Mouse (Mus musculus): Measurements from ENCODE around the gene Hopx. TPM values are rescaled to one million over a fixed set of nuclear protein-coding genes. Genes with fewer than 3 reads are reported as not detected.

Hopx gene
- total and polyA plus RNA-seq, 3 experiments: 26.8 to 43.4 TPM; not detected in 1

DNA sequence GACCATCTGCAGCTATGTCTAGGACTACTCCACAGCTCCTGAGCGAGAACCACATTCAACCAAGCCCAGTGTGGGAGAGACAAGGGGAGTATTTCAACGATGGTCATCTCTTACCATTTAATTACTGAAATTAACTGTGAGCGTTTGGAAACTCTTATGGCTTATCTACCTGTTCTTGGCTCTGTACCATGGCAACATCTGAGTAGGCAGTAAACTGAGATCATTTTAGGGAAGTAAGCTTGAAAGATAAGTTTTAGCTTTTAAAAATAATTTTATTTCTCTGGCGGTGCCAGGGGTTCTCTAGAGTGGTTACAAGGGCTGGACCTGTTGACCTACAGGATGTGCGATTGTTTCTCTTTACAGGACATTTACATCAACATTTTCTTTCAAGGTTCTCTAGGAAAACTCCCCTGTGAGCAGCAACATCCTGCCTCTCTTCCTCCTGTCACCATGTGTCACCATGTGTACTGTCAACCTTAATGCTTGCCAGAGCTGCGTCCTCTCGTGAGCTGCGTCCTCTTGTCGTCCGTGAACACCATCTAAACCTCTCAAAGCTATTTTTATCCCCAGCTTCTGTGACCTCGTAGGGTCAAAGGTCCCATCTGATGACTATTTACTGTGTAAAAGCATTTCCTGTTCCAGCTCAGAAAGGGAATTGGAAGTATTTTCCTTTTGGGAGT lies 15.5 kb downstream of the Hopx start:
- Histone ChIP-seq H3K27me3 (ENCODE audit: control insufficient read depth in 1 of 2, insufficient read depth in 2 of 2, low read length in 2 of 2) (no peaks in the 10 kb centered on the region), H3K4me1 (ENCODE audit: control insufficient read depth in 1 of 2, insufficient read depth in 2 of 2, low read length in 2 of 2) (peaks cover 20 to 46% of the 10 kb centered on the region in 2 experiments), H3K9ac (ENCODE audit: control insufficient read depth, low read depth, low read length, poor library complexity, severe bottlenecking) (peak overlapping the region; percentile 48), H3K79me2 (ENCODE audit: control insufficient read depth, insufficient read depth, low read length, poor library complexity) (peaks cover under 1% of the 10 kb centered on the region; the same call in 1 of the 2 replicates), H3K27ac (ENCODE audit: control insufficient read depth, low read depth, low read length) (peak overlapping the region; percentile 30), H3K4me3 (ENCODE audit: control insufficient read depth in 1 of 2, insufficient read depth in 1 of 2, low read depth in 2 of 2, low read length in 2 of 2) (peak overlapping the region; percentile 33 to 36), H3K36me3 (ENCODE audit: control insufficient read depth in 1 of 2, insufficient read depth in 2 of 2, low read length in 2 of 2) (peaks cover 0 to 35% of the 10 kb centered on the region in 2 experiments; a peak in 2 of 4 replicates), H3K9me3 (replicated peaks; ENCODE audit: insufficient read depth, low read length) (no peaks in the 10 kb centered on the region)
- DNase-seq (ENCODE audit: low read depth, low spot score): peak; percentile 81
- TF ChIP-seq CHD1 (IDR thresholded peaks at IDR 0.05; ENCODE audit: low read depth, low read length) (no peak), MEF2A (IDR thresholded peaks at IDR 0.05; ENCODE audit: extremely low read depth, insufficient replicate concordance, low read depth, low read length, poor library complexity, severe bottlenecking) (peak; percentile 37; the same call in 1 of the 2 replicates), TAL1 (IDR thresholded peaks at IDR 0.05; ENCODE audit: low read length) (no peak), MAX (IDR thresholded peaks at IDR 0.05; ENCODE audit: low read length) (no peak), MAFK (IDR thresholded peaks at IDR 0.05; ENCODE audit: borderline replicate concordance, low read depth, low read length) (no peak), ZMIZ1 (IDR thresholded peaks at IDR 0.05; ENCODE audit: low read depth, low read length) (no peak), E2F4 (IDR thresholded peaks at IDR 0.05; ENCODE audit: borderline replicate concordance, low read depth, low read length) (no peak), SMC3 (IDR thresholded peaks at IDR 0.05; ENCODE audit: low read depth, low read length) (no peak), KAT2A (conservative IDR thresholded peaks at IDR 0.05; ENCODE audit: low read depth, low read length) (0 out of 2 replicates have a peak, but pooled peaks have one; percentile 29), ETS1 (IDR thresholded peaks at IDR 0.05; ENCODE audit: low read depth, low read length) (peak; percentile 94), CHD2 (IDR thresholded peaks at IDR 0.05; ENCODE audit: low read length) (no peak), GATA1 (IDR thresholded peaks at IDR 0.05; ENCODE audit: low read depth, low read length) (peak; percentile 92), RCOR1 (IDR thresholded peaks at IDR 0.05; ENCODE audit: low read depth, low read length) (peak; percentile 88), USF1 (IDR thresholded peaks at IDR 0.05; ENCODE audit: low read depth, low read length) (no peak), MXI1 (IDR thresholded peaks at IDR 0.05; ENCODE audit: low read depth, low read length) (peak; percentile 73), ELF1 (IDR thresholded peaks at IDR 0.05; ENCODE audit: low read depth, low read length) (peak; percentile 40; the same call in 1 of the 2 replicates), TCF12 (IDR thresholded peaks at IDR 0.05; ENCODE audit: low read depth, low read length) (peak; percentile 72), HCFC1 (IDR thresholded peaks at IDR 0.05; ENCODE audit: low read depth, low read length) (peak; percentile 12; the same call in 1 of the 2 replicates), ZNF384 (IDR thresholded peaks at IDR 0.05; ENCODE audit: low read depth, low read length) (no peak), JUND (IDR thresholded peaks at IDR 0.05; ENCODE audit: low read depth, low read length) (0 out of 2 replicates have a peak, but pooled peaks have one; percentile 15), NELFE (IDR thresholded peaks at IDR 0.05; ENCODE audit: low read depth, low read length) (no peak), USF2 (IDR thresholded peaks at IDR 0.05; ENCODE audit: borderline replicate concordance in 1 of 2, insufficient read depth in 1 of 2, low read depth in 1 of 2, low read length in 2 of 2) (no peak), POLR2AphosphoS5 (IDR thresholded peaks at IDR 0.05; ENCODE audit: borderline replicate concordance, low read depth, low read length) (no peak), MYC (IDR thresholded peaks at IDR 0.05; ENCODE audit: low read depth, low read length) (peak; percentile 80), TBP (IDR thresholded peaks at IDR 0.05; ENCODE audit: low read depth, low read length) (no peak), GABPA (IDR thresholded peaks at IDR 0.05; ENCODE audit: low read depth, low read length) (no peak), POLR2A (IDR thresholded peaks at IDR 0.05; ENCODE audit: control insufficient read depth in 1 of 2, insufficient read depth in 1 of 2, low read depth in 1 of 2, low read length in 2 of 2, poor library complexity in 1 of 2) (no peak), MAZ (IDR thresholded peaks at IDR 0.05; ENCODE audit: low read depth, low read length) (no peak), SIN3A (IDR thresholded peaks at IDR 0.05; ENCODE audit: low read length) (peak; percentile 76), ZC3H11A (IDR thresholded peaks at IDR 0.05; ENCODE audit: low read depth, low read length) (no peak), MYB (IDR thresholded peaks at IDR 0.05; ENCODE audit: low read depth, low read length) (peak; percentile 39; the same call in 1 of the 2 replicates), NRF1 (IDR thresholded peaks at IDR 0.05; ENCODE audit: insufficient read depth, low read depth, low read length, poor library complexity, severe bottlenecking) (no peak), RAD21 (IDR thresholded peaks at IDR 0.05; ENCODE audit: low read depth, low read length) (no peak), ZKSCAN1 (IDR thresholded peaks at IDR 0.05; ENCODE audit: low read depth, low read length) (no peak), POLR2AphosphoS2 (IDR thresholded peaks at IDR 0.05; ENCODE audit: low read length) (no peak), CTCF (IDR thresholded peaks at IDR 0.05 in 2 of 3, conservative IDR thresholded peaks at IDR 0.05 in 1 of 3; ENCODE audit: control insufficient read depth in 1 of 3, insufficient read depth in 1 of 3, low read depth in 2 of 3, low read length in 3 of 3, poor library complexity in 1 of 3, severe bottlenecking in 1 of 3) (no peak)
